Mouse (Mus musculus) urinary bladder, postnatal 14 days (tissue): ENCODE measurements around the gene Ptger1.
A peak's percentile ranks its signal among the peaks of the same experiment; 100 is the strongest.

ENCODE experiments used
- DNase-seq: peaks from one replicate; pipeline ENCODE4 v3.0.0; 2021; ENCODE audit warnings: low spot score

Gene Ptger1

DNA sequence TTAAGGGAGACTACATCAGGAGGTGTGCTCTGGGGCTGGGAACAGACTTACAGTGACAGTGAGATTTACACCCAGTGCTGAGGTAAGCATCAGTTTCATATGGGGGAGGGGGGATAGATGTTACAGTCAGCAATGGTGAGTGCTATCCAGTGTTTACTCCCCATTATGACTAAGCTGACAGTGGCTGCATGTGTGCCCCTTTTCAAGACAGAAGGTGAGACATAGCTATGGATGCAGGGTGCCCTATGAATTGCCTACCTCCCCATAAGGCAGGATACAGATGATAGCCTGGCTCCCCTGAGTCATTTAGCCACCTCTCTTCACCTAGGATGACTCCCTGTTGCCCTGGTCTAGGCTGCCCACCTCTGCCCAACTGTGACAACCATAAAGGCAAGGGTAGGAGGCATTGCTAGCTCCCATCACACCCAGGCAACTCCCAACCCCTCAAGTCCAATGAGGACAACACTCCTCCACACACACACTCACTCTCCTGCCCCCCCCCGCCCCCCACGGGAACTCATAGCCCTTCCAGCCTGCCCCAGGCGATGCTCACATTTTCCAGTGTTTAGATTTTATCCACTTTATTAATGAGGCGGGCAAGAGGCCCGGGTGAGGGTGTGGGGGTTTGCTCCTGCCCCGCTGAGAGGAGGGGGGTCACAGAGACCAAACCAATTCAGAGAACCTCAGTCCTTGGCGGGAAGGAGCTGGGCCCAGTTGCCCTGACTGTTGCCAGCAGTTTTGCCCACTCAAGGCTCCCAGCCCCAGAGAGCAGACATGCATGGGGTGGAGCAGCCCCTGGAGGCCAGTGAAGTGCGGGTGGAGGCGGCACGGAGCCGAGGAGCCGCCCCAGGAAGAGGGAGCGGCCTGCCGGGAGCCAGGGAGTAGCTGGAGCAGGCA lies at the start of gene Ptger1:
Gene Ptger1 (plus strand): TSS at position 710 of the 897 bp plus-strand sequence.
- DNase-seq = peak; percentile 74

DNA sequence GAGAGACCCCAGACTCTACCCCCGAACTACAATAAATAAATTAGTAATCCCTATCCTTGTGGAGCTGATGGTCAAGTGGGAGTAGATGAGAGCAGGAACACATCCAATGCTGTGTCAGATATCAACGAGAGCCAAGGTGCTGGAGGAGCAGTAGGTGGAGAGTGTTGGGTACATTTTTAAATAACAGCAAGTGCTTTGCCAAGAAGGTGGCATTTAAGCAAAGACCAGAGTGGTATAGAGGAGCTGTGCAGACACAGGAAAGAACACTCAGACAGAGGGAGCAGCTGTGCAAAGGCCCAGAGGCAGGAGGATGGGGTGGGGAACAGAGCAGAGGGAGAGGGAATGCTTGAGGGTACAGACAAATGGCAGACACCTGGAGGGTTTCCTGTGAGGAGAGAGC lies 49.4 kb upstream of the Ptger1 start:
- DNase-seq = no peak

DNA sequence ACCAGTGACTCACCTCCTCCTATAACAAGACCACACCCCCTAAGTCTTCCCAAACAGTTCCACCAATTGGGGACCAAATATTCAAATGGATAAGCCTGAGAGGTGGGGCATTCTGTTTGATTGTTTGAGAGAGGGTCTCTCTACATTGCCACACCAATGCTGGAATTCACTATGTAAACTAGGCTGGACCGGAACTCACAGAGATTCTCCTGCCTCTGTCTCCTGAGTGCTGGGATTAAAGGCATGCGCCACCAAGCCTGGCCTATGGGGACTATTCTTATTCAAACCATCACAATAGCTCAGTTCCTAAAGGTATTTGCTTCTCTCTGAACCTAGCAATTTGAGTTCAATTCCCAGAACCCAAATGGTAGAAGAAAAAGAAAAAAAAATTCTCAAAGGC lies 47.9 kb upstream of the Ptger1 start:
- no peak for DNase-seq

GRCm38 (mm10) chr8:83619568-83620285 lies 46.8 kb upstream of the Ptger1 start:
- peak; percentile 73 for DNase-seq

- DNase-seq = no peak
Observed at GRCm38 (mm10) chr8:83621691-83622388, 44.6 kb upstream of the Ptger1 start.

DNA sequence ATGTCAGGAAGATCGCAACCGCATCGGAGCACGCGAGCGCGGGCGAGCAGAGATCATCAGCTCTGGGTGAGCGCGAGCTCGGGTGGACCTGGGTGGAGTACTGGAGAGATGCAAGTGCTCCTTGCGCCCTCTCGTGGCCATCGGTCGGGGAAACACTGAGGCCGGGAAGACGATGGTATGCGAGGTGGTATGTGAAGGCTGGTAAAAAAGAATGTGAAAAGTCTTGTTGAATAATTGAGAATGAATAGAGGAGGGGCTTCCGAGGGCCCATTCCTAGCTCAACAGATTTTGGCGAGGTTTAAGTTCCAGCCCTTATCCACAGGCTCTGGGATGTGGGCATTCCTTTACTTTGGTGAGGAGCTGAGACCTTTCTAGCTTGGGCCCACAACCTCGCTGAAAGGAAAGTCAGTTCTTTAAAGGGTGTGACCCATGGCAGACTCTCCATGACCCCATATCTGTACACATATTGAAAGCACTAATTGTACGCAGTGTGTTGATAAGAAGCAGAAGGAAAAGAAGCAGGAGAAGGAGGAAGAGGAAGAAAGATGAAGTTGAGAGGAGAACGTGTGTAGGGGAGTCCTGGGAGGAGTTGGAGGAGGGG lies 44.0 kb upstream of the Ptger1 start:
- DNase-seq = peak; percentile 94

- no peak for DNase-seq
Observed at GRCm38 (mm10) chr8:83623549-83623948, 42.9 kb upstream of the Ptger1 start.

DNA sequence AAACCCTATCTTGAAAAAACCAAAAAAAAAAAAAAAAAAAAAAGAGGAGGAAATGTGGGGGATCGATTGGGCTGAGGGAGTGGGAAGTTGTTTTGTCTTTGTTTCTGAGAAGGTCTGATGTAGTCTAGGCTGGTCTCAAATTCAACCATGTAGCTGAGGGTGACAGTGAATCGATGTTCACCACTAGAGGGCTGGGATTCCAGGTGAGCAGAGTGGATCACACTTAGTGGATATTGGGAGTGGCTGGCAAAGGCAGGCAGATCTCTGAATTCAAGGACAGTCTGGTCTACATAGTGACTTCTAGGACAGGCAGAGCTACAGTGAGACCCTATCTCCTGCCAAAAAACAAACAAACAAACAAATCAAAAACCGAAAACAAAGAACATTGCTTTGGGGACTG lies 41.7 kb upstream of the Ptger1 start:
- DNase-seq = peak; percentile 49

- no peak for DNase-seq
Observed at GRCm38 (mm10) chr8:83625676-83626299, 40.7 kb upstream of the Ptger1 start.

- no peak for DNase-seq
Observed at GRCm38 (mm10) chr8:83632083-83632707, 34.3 kb upstream of the Ptger1 start.

- DNase-seq = no peak
Observed at GRCm38 (mm10) chr8:83638856-83639255, 27.6 kb upstream of the Ptger1 start.

GRCm38 (mm10) chr8:83639649-83640048 lies 26.8 kb upstream of the Ptger1 start:
- DNase-seq = no peak

- no peak for DNase-seq
Observed at GRCm38 (mm10) chr8:83647511-83647910, 19.0 kb upstream of the Ptger1 start.

DNA sequence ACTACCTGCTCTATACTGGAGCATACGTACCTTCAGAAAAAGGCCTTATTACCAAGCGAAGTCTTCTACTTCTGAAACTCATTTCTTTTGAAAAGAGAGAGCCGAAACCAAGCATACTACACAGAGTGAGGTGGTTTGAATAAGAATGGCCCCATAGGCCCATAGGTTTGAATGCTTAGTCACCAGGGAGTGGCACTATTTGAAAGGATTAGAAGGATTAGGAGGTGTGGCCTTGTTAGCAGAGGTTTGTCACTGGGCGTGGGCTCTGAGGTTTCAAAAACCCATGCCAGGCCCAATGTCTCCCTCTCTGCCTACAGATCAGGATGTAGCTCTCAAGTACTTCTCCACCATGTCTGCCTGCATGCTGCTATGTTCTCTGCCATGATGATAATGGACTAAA lies 18.4 kb upstream of the Ptger1 start:
- no peak for DNase-seq

DNA sequence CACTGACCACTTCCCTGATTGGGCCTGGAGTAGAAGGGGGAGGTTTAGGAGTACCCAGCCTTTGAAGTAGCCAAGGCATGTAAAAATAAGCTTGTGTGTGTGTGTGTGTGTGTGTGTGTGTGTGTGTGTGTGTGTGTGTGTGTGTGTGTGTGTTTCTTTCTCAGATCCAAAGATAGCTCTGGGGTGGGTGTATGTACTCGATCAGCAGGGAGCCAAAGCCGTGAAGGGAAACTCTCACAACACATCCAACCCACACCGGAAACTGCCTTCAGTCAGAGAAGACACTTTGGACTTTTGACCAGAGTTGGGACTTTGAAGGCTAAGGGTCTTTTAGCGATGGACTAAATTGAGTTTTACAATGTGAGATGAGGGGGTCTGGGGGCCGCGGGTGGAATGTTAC lies 16.8 kb upstream of the Ptger1 start:
- DNase-seq = no peak

DNA sequence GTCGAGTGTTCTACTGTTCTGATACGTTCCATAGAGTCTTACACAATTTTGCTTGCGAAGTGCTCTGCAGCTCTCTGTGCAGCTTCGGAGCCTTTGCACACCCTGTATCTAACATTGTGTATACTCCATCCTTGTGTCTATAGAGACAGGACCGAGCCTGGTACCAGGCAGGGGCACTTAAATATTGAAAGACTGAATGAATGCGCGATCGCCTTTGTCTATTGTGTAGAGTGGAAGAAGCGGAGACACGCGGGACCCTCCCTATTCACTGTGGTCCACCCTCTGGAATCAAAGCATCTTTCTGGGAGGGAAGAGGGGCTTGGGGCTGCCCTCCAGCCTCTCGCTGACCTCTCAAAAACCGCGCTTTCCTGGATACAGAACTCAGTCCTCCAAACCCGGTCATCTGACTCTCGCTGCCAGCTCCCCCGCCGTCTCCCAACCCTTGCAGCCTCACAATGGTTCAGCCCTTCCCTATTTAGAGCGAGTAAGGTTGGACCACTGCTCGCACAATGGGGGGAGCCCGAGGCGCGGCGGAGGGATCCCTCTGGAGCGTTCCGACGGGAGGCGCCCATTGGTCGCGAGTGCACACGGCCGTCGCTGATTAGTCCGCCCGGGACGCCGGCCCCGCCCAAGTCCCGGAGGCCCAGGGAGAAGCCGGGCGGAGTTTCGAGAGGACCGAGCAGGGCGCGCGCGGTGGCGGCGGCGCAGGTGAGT lies 14.3 kb upstream of the Ptger1 start, which contains the start of gene Gipc1:
Gene Gipc1 (plus strand): TSS at position 648 of the 714 bp plus-strand sequence.
- peak; percentile 97 for DNase-seq

- DNase-seq = peak; percentile 77
Observed at GRCm38 (mm10) chr8:83652744-83653661, 13.5 kb upstream of the Ptger1 start.

DNA sequence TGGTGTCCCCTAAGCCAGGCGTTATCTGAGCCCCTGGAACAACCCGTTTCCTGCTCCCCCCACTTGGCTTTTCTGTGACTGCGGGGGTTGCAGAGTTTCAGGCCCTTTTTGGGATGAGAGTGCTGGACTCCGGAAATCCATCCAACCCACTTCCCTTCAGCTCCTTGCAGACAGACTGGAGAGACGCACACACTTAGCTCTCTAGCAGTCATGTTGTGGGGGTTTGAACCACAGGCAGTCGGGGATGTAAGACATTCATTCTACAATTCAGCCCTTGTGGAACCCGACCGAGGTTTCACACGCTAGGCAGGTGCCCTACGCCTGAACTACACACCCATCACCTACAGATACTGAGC lies 12.8 kb upstream of the Ptger1 start:
- DNase-seq = no peak

- no peak for DNase-seq
Observed at GRCm38 (mm10) chr8:83654725-83655124, 11.8 kb upstream of the Ptger1 start.
